In the genomic region with DNA sequence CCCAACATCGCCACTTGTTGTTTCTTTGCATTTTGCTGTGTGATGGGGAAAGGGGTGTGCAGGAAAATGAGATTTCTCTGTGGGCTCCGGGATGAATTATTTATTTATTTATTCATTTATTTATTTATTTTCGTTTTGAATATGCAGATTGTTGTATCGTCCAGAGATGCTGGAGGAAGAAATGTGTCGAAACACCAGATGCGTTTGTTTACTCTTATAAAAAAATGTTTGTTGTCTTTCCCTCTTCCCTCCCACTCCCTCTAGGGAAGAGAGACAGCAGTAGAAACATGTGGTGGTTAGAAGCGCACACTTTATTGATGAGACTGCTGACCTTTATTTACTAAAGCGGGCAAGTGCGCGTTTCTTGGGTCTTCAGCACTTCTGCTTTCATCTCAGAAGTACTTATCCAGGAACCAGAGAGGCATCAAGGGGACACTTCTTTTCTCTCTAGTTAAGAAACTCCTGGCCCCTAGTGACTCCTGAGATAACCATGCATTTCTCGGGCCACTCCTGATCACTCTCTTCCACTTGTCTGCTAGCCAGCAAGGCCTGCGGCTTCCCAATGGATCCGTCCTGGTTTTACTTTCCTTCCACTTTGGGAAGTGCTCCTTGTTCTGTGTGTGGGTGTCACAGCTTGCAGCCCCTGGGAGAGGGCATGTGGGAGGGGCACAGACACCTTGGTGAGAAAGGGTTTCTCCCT, we compare ENCODE assay signal across 8 mouse cellular contexts. TPM values are rescaled to one million over a fixed set of nuclear protein-coding genes. Genes with fewer than 3 reads are reported as not detected.
A peak's percentile ranks its signal among the peaks of the same experiment; 100 is the strongest.
DNase-seq lines count a peak whose midpoint lies in the region; ATAC-seq and TF ChIP-seq lines count a peak whose summit lies in the region.

No protein-coding gene starts in this region.

- DNase-seq in frontal cortex, postnatal 10 days (ENCODE audit: low spot score in 2 of 2), result peak; percentile 5 to 10
- no peak for DNase-seq in frontal cortex, adult 2 months (ENCODE audit: extremely low spot score in 1 of 2, low spot score in 1 of 2)
- DNase-seq in heart, postnatal 36 days, result peak; percentile 7 to 8
- no peak for DNase-seq in gastrocnemius, postnatal 25 days
- DNase-seq in adipocyte (ENCODE audit: low spot score), result no peak
- no peak for DNase-seq in thymus, postnatal 0 days (ENCODE audit: low spot score)

- peak overlapping the region; percentile 92 for H3K9ac ChIP-seq in lung, embryonic 16.5 days (ENCODE audit: low read length)

- H3K9me3 ChIP-seq in lung, embryonic 16.5 days (ENCODE audit: control insufficient read depth, low read length), result no peaks in the 10 kb centered on the region

- no peak for ATAC-seq in lung, embryonic 16.5 days (ENCODE audit: low read depth)

- no peaks in the 10 kb centered on the region for H3K4me1 ChIP-seq in cortical plate, adult 2 months (ENCODE audit: control insufficient read depth, insufficient read depth, low read length)
- H3K4me1 ChIP-seq in lung, embryonic 16.5 days (replicated peaks; ENCODE audit: control insufficient read depth, insufficient read depth, low read length), result peaks cover 19% of the 10 kb centered on the region; the same call in 1 of the 2 replicates

- H3K4me3 ChIP-seq in cortical plate, adult 2 months (ENCODE audit: insufficient read depth, low read length), result peak overlapping the region; percentile 65
- peak overlapping the region; percentile 85 for H3K4me3 ChIP-seq in lung, embryonic 16.5 days (ENCODE audit: low read length)

- no peaks in the 10 kb centered on the region for H3K27me3 ChIP-seq in lung, embryonic 16.5 days (ENCODE audit: control insufficient read depth, insufficient read depth, low read depth, low read length)

- peak overlapping the region; percentile 86 for H3K4me2 ChIP-seq in lung, embryonic 16.5 days (ENCODE audit: low read depth, low read length)

- 2% methylated on average over 13 of the region's 13 CpGs for WGBS in lung, embryonic 16.5 days

- no peak for TF ChIP-seq CTCF in cortical plate, adult 2 months (IDR thresholded peaks at IDR 0.05; ENCODE audit: extremely low read depth, insufficient read depth, low read length)

- no peaks in the 10 kb centered on the region for H3K36me3 ChIP-seq in lung, embryonic 16.5 days (ENCODE audit: control insufficient read depth, insufficient read depth, low read length)

- no peak for TF ChIP-seq POLR2A in cortical plate, adult 2 months (IDR thresholded peaks at IDR 0.05; ENCODE audit: extremely low read depth, insufficient read depth, low read length)

- intact Hi-C loops in heart, postnatal 36 days (cut with DNase I), result loop anchor here (2.0 kb wide), 1 partner anchor 283 kb away; no protein-coding TSS in a partner anchor

- H3K27ac ChIP-seq in cortical plate, adult 2 months (ENCODE audit: insufficient read depth, low read length), result no peak overlapping the region
- H3K27ac ChIP-seq in lung, embryonic 16.5 days (ENCODE audit: low read length), result peak overlapping the region; percentile 99

RNA-seq across cellular contexts. Expression of gene Foxp2, which starts 1.0 kb away (rescaled TPM):
- 7.2 TPM in 2 replicates for polyA plus RNA-seq in frontal cortex, adult 2 months (2012; rRNA removed)
- 5.6 and 8.3 TPM in 2 replicates for polyA plus RNA-seq in cortical plate, adult 2 months (2012; rRNA removed)
- 1 to 10 TPM; 2.6 to 3.2 TPM for total RNA-seq in heart, postnatal 36 days (2021)
- 94.7 and 106 TPM in 2 replicates for polyA plus RNA-seq in lung, embryonic 16.5 days (2015; fragmentation: Nextera tagmentation; extraction: Ambion mirVana)
- 1 to 10 TPM; 1.0 to 1.6 TPM for total RNA-seq in gastrocnemius, postnatal 25 days (2021)
- 0.13 and 0.43 TPM in 2 replicates for polyA plus RNA-seq in thymus, postnatal 0 days (2015; fragmentation: Nextera tagmentation; extraction: Ambion mirVana)

Comparison
In these comparisons a context has a peak if more than half of its experiments do, and no peak if none do; other contexts are left out.
1. DNase-seq: peak in frontal cortex, postnatal 10 days (2 of 2) and heart, postnatal 36 days (2 of 2); none in frontal cortex, adult 2 months (0 of 2), gastrocnemius, postnatal 25 days (single experiment), adipocyte (single experiment) and thymus, postnatal 0 days (single experiment).
2. RNA of gene Foxp2, which starts 1.0 kb away (polyA plus RNA-seq): 94.7 to 106 TPM in lung, embryonic 16.5 days; 5.6 to 8.3 TPM in cortical plate, adult 2 months, 7.2 TPM in frontal cortex, adult 2 months and 0.13 to 0.43 TPM in thymus, postnatal 0 days; every median in the first group is over 10 times any median in the second.